Mouse (Mus musculus): ENCODE measurements at regions not wholly inside any gene's neighbourhood (a gene's known extent, or its start where the extent isn't known, plus 50 kb on each side); places are given as distances from the start of the nearest gene placed in this dataset.

- no peak for ATAC-seq
- H3K4me2 ChIP-seq (replicated peaks) = no peak overlapping the region
- H3K27me3 ChIP-seq = no peaks in the 10 kb centered on the region
- no peak overlapping the region for H3K9ac ChIP-seq (replicated peaks)
- no peaks in the 10 kb centered on the region for H3K9me3 ChIP-seq
- no peak overlapping the region for H3K27ac ChIP-seq
- peaks cover 11% of the 10 kb centered on the region for H3K4me1 ChIP-seq (replicated peaks)
- H3K36me3 ChIP-seq = no peaks in the 10 kb centered on the region
- WGBS = 96% methylated on average over 2 of the region's 2 CpGs
- H3K4me3 ChIP-seq (replicated peaks) = no peak overlapping the region
These were observed 208.6 kb upstream of the Camk1g start for GRCm38 (mm10) chr1:193578661-193579175.

DNA sequence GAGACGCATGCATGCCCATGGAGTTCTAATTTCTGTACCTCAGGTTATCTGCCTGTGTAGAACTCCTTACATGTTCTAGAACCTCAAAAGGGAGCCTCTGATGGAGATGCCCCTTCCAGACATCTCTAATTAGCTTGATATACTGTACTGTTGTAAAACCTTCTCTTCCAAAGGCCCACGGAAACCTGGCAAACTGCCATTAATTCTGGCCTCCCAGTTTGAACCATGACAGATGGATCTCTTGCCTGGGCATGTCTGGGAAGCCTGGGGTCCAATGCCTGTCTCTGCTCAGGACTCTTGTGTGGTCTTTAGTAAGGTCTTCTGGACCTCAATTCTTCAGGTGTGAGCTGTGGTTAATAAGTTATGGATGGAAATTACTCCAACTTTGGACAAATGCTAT is 207.7 kb upstream of the Camk1g start:
- Histone ChIP-seq H3K9me3 (no peaks in the 10 kb centered on the region), H3K4me3 (replicated peaks) (no peak overlapping the region), H3K27me3 (no peaks in the 10 kb centered on the region), H3K9ac (replicated peaks) (no peak overlapping the region), H3K4me2 (replicated peaks) (no peak overlapping the region), H3K27ac (no peak overlapping the region), H3K4me1 (replicated peaks) (peaks cover 11% of the 10 kb centered on the region), H3K36me3 (no peaks in the 10 kb centered on the region)
- ATAC-seq = no peak
- WGBS = 88% methylated on average over 2 of the region's 2 CpGs

DNA sequence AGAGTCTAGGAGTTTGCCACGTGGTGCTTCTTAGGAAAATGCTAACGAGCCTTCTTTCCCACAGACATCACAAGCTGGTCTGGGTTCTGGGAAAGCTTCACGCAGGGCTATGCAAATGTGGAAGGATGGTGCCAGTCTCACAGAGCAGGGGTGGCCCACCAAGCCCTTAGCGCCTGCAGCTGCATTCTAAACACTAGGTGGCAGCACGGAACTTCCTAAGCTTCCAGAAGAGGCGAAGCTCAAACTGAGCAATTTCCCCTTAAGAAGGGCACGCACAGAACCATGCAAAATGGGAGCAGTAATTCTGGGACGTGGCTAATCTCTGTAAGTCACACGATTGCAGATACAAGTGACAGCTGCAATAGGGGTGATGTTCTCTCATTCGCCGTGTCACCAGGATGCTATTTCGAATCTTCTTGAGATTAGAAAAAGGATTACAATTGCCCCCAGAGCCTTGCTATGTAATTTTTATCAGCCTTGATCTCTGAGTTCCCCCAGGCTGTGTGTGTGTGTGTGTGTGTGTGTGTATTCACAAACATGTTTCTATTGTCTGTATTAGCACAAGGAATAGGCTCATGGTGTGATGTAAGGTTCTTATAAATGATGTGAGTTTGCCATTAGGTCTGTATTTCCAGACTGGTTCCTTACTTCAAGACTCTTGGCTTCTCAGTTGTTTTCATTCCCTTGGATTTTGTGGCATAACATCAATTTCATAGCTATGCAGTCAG is 206.1 kb upstream of the Camk1g start:
- H3K4me2 ChIP-seq (replicated peaks) = no peak overlapping the region

DNA sequence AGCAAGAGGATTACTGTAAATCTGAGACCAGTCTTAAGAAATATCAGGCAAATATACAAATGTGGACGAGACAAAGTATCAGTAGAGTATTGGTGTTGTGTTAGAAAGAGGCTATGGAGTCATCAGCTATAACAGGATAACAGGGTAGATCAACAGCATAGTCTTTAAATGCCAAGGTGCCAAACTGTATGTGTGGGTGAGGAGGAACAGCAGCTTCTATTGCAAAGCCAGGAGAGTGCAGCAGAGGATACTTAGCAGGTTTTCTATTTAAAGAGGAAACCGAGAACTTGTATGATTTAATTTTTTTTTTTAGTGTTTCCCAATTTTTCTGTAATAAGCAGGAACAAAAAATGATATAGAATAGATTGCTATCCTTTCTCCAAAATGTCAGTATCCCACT is 202.7 kb upstream of the Camk1g start:
- Histone ChIP-seq H3K27ac (no peak overlapping the region), H3K9ac (replicated peaks) (no peak overlapping the region), H3K27me3 (no peaks in the 10 kb centered on the region), H3K9me3 (no peaks in the 10 kb centered on the region), H3K4me1 (replicated peaks) (peaks cover 18% of the 10 kb centered on the region), H3K4me3 (replicated peaks) (no peak overlapping the region), H3K36me3 (no peaks in the 10 kb centered on the region), H3K4me2 (replicated peaks) (no peak overlapping the region)
- 72% methylated on average over 2 of the region's 2 CpGs for WGBS
- no peak for ATAC-seq

More for the DNA sequence above, 206.1 kb upstream of the Camk1g start:
- 4% methylated on average over 12 of the region's 12 CpGs for WGBS
- no peaks in the 10 kb centered on the region for H3K36me3 ChIP-seq
- peaks cover 11% of the 10 kb centered on the region for H3K4me1 ChIP-seq (replicated peaks)
- H3K4me3 ChIP-seq (replicated peaks) = no peak overlapping the region
- no peak overlapping the region for H3K9ac ChIP-seq (replicated peaks)
- H3K9me3 ChIP-seq = no peaks in the 10 kb centered on the region
- H3K27ac ChIP-seq = 0 out of 2 replicates have a peak overlapping the region, but pooled peaks have one; percentile 42
- peak; percentile 95 for ATAC-seq
- no peaks in the 10 kb centered on the region for H3K27me3 ChIP-seq

DNA sequence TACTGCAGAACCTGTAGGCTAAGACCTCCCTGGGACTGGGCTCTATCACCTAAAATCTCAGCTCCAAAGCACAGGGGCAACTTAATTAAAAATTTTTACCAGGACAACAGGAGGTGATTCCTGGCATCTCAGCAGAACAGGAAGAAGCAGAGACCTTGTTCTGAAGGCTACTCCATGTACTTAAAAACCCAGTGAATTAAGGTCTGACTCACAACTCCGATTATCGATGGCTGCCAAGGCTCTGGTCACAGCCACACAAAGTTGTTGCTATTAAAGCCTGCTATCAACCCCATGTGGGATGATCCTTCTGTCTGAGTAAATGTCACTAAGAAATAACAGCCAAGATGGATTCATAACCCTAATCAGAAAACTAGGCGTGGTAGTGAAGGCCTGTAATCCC is 202.3 kb upstream of the Camk1g start:
- no peak overlapping the region for H3K4me3 ChIP-seq (replicated peaks)

DNA sequence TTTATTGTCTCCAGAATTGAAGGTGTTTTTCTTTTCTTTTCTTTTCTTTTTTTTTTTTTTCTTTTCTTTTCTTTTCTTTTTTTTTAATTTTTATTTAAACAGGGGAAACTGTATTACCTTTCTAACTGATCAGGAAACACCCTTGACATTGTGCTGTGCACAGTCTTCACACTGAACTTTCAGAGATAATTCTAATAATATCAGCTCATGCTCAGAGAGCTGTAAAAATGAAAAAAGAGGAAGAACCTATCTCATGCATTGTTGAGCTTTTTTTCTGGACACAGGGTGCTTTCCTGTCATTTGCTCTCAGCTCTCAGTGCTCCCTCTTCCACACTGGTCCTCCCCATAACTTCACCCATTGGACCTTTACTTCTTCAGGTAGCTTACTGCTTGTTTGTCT is 201.0 kb upstream of the Camk1g start:
- Histone ChIP-seq H3K27ac (no peak overlapping the region), H3K4me2 (replicated peaks) (no peak overlapping the region), H3K27me3 (no peaks in the 10 kb centered on the region), H3K36me3 (no peaks in the 10 kb centered on the region), H3K9me3 (no peaks in the 10 kb centered on the region), H3K4me1 (replicated peaks) (peaks cover 16% of the 10 kb centered on the region), H3K4me3 (replicated peaks) (no peak overlapping the region), H3K9ac (replicated peaks) (no peak overlapping the region)
- no peak for ATAC-seq

More for the DNA sequence above, 202.3 kb upstream of the Camk1g start:
- Histone ChIP-seq H3K9ac (replicated peaks) (no peak overlapping the region), H3K4me1 (replicated peaks) (peaks cover 21% of the 10 kb centered on the region), H3K27me3 (no peaks in the 10 kb centered on the region), H3K27ac (no peak overlapping the region), H3K4me2 (replicated peaks) (no peak overlapping the region), H3K36me3 (no peaks in the 10 kb centered on the region), H3K9me3 (no peaks in the 10 kb centered on the region)
- ATAC-seq = no peak
- WGBS = 92% methylated on average over 3 of the region's 3 CpGs

DNA sequence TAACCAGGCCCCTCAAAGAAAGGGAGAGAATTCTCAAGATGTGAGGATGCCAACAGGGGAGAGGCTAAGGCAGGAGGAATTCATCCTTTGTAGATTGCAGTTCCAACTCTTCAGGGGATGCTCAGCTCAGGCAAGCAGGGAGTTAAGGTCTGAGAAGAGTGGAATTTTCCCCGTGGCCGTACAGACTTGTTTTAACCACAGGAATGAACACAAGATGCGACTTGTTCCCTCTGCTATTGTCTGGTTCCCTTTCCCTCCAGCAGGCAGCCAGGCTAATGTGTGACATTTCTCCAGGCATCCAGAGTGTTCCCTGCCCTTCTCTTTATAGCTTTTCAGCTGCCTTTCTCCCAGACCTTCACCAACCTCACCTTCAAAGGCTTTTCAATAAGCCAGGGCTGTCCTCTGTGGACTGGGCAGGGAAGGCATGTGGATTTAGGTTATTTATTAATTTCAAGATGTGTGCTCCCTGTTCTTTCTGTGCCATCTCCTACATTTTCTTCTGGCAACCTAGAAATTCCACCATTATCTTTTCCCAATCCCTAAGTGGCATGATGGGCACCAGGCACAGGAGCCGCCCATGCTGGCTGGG is 198.6 kb upstream of the Camk1g start:
- ATAC-seq = no peak
- no peak overlapping the region for H3K4me3 ChIP-seq (replicated peaks)
- peaks cover 16% of the 10 kb centered on the region for H3K4me1 ChIP-seq (replicated peaks)
- H3K36me3 ChIP-seq = no peaks in the 10 kb centered on the region
- 54% methylated on average over 4 of the region's 4 CpGs for WGBS
- no peaks in the 10 kb centered on the region for H3K9me3 ChIP-seq
- no peak overlapping the region for H3K9ac ChIP-seq (replicated peaks)
- no peak overlapping the region for H3K27ac ChIP-seq
- H3K4me2 ChIP-seq (replicated peaks) = no peak overlapping the region
- no peaks in the 10 kb centered on the region for H3K27me3 ChIP-seq

GRCm38 (mm10) chr1:193567217-193567616 is 197.1 kb upstream of the Camk1g start:
- Histone ChIP-seq H3K27me3 (no peaks in the 10 kb centered on the region), H3K9me3 (no peaks in the 10 kb centered on the region), H3K4me3 (replicated peaks) (no peak overlapping the region), H3K36me3 (no peaks in the 10 kb centered on the region), H3K9ac (replicated peaks) (no peak overlapping the region), H3K4me1 (replicated peaks) (peaks cover 16% of the 10 kb centered on the region), H3K27ac (no peak overlapping the region), H3K4me2 (replicated peaks) (no peak overlapping the region)
- WGBS = 66% methylated on average over 1 of the region's 1 CpGs
- no peak for ATAC-seq

DNA sequence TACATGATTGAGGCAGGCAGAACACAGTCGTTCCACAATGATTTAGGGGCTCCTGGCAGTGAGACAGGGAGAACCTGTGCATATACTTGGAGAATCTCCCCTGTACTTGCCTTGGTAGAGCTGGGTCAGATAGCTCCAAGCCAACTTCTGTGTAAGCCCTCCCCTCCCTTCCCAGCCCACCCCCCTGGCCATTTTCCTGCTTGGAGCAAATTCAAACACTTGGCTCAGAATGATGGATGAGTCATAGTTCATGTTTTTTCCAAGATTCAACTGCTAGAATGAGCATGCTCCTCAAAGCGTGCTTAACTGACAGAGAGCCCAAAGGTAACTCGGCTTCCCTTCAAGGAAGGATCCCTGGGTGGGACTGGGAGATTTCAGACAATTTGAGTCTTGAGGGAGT is 194.1 kb upstream of the Camk1g start:
- Histone ChIP-seq H3K9me3 (no peaks in the 10 kb centered on the region), H3K4me3 (replicated peaks) (no peak overlapping the region), H3K4me2 (replicated peaks) (no peak overlapping the region), H3K27ac (no peak overlapping the region), H3K27me3 (no peaks in the 10 kb centered on the region), H3K9ac (replicated peaks) (no peak overlapping the region), H3K4me1 (replicated peaks) (peaks cover 16% of the 10 kb centered on the region), H3K36me3 (no peaks in the 10 kb centered on the region)
- WGBS = 85% methylated on average over 3 of the region's 3 CpGs
- ATAC-seq = no peak

DNA sequence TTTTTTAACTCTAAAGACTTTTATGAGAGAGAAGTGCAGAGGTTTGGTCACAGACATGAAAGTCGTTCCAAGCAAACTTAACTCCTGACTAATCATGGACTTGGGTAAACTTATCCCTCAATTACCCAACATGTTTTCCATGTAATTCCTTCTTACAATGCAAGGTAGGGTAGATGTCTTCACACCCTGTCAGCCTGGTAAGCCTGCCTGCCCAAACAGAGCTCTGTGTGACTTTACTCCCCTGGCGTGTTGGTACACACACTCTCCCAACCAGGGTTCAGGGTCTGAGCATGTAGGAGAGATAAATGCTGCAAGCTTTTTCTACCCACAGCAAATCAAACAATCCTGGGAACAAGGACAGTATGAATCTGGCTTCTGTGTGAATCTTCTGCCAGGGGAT is 192.1 kb upstream of the Camk1g start:
- WGBS = 94% methylated on average over 2 of the region's 2 CpGs
- peaks cover 8% of the 10 kb centered on the region; the same call in 1 of the 2 replicates for H3K4me1 ChIP-seq (replicated peaks)
- no peak for ATAC-seq
- no peak overlapping the region for H3K9ac ChIP-seq (replicated peaks)
- no peak overlapping the region for H3K27ac ChIP-seq
- H3K27me3 ChIP-seq = no peaks in the 10 kb centered on the region
- H3K9me3 ChIP-seq = no peaks in the 10 kb centered on the region
- no peak overlapping the region for H3K4me2 ChIP-seq (replicated peaks)
- no peak overlapping the region for H3K4me3 ChIP-seq (replicated peaks)
- H3K36me3 ChIP-seq = no peaks in the 10 kb centered on the region

- Histone ChIP-seq H3K4me3 (replicated peaks) (no peak overlapping the region), H3K9ac (replicated peaks) (no peak overlapping the region), H3K9me3 (no peaks in the 10 kb centered on the region), H3K4me2 (replicated peaks) (no peak overlapping the region), H3K4me1 (replicated peaks) (peaks cover 12% of the 10 kb centered on the region; the same call in 1 of the 2 replicates), H3K27me3 (no peaks in the 10 kb centered on the region), H3K36me3 (no peaks in the 10 kb centered on the region), H3K27ac (no peak overlapping the region)
- WGBS = 23% methylated on average over 4 of the region's 4 CpGs
- peak; percentile 58; the same call in 1 of the 2 replicates for ATAC-seq
These were observed 188.0 kb upstream of the Camk1g start for GRCm38 (mm10) chr1:193558122-193558521.

DNA sequence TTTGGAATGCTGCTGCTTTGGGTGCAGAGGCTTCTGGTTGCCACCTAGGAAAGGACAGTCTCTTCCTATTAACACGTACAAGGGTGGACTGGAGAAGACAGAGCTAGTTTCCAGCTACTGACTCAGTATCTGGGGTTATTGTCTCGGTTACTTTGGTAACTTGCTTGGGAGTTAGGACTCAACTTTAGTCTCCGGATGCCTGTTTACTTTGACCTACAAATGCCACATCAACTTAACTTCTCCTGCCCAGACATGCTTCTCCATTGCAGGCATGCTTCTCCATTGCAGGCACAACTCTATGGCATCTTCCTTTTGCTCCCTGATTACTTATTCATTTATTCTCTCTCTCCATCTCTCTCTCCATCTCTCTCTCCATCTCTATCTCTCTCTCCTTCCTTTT is 184.6 kb upstream of the Camk1g start:
- no peak overlapping the region for H3K27ac ChIP-seq
- H3K9me3 ChIP-seq = no peaks in the 10 kb centered on the region
- no peak overlapping the region for H3K4me2 ChIP-seq (replicated peaks)
- H3K36me3 ChIP-seq = no peaks in the 10 kb centered on the region
- peaks cover 12% of the 10 kb centered on the region; the same call in 1 of the 2 replicates for H3K4me1 ChIP-seq (replicated peaks)
- H3K27me3 ChIP-seq = no peaks in the 10 kb centered on the region
- no peak overlapping the region for H3K9ac ChIP-seq (replicated peaks)
- no peak for ATAC-seq
- WGBS = 91% methylated on average over 3 of the region's 3 CpGs
- no peak overlapping the region for H3K4me3 ChIP-seq (replicated peaks)

Data from midbrain, embryonic 13.5 days (tissue).